Mouse (Mus musculus): ENCODE measurements around the gene 2010005H15Rik. TPM values are rescaled to one million over a fixed set of nuclear protein-coding genes. Genes with fewer than 3 reads are reported as not detected.
"Not testable (repeated sequence)": the region's sequence is repeated elsewhere in the genome, so short reads cannot be mapped to it uniquely, and the experiment has no call there.

2010005H15Rik gene
- polyA plus RNA-seq (2014; fragmentation: Nextera tagmentation; extraction: Ambion mirVana) = not detected in 2 replicates

GRCm38 (mm10) chr16:36221168-36221567 is at the start of gene 2010005H15Rik:
Gene 2010005H15Rik (plus strand): TSS chr16:36221468.
- not testable (repeated sequence) for H3K36me3 ChIP-seq (ENCODE audit: control insufficient read depth, insufficient read depth, low read length); H3K4me3 ChIP-seq (ENCODE audit: low read depth, low read length); H3K27me3 ChIP-seq (ENCODE audit: control insufficient read depth, insufficient read depth, low read length); ATAC-seq (ENCODE audit: insufficient read depth, low FRiP score, low TSS enrichment); H3K4me2 ChIP-seq (ENCODE audit: low read depth); DNase-seq (ENCODE audit: low spot score); H3K9ac ChIP-seq (ENCODE audit: low read length); H3K9me3 ChIP-seq (ENCODE audit: control insufficient read depth, low read length); H3K27ac ChIP-seq (ENCODE audit: low read depth, low read length); H3K4me1 ChIP-seq (ENCODE audit: control insufficient read depth, insufficient read depth, low read length)
- 88% methylated on average over 7 of the region's 7 CpGs for WGBS

DNA sequence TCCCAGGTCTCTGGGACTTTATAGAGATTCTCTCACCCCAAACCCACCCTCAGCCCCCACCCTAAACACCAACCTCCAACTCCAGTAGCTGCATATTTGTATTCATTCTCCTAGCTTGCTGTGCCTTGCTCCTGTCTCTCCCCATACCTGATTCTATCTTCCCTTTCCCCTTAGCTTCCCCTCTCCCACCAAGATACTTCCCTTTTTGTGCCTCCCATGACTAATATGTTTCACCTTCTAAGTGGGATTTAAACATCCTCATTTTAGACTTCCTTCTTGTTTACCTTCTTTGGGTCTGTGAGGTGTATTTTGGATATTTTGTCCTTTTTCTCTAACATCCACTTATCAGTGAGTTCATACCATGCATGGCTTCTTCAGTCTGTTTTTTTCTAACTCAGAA is 45.2 kb upstream of the 2010005H15Rik start:
- Histone ChIP-seq H3K4me1 (ENCODE audit: control insufficient read depth, insufficient read depth, low read length) (no peaks in the 10 kb centered on the region), H3K27ac (ENCODE audit: low read depth, low read length) (no peak overlapping the region)
- ATAC-seq (ENCODE audit: insufficient read depth, low FRiP score, low TSS enrichment) = no peak

GRCm38 (mm10) chr16:36179910-36180309 is 41.4 kb upstream of the 2010005H15Rik start:
- H3K9ac ChIP-seq (ENCODE audit: low read length) = no peak overlapping the region
- ATAC-seq (ENCODE audit: insufficient read depth, low FRiP score, low TSS enrichment) = no peak
- WGBS = 89% methylated on average over 2 of the region's 2 CpGs
- no peaks in the 10 kb centered on the region for H3K36me3 ChIP-seq (ENCODE audit: control insufficient read depth, insufficient read depth, low read length)
- H3K9me3 ChIP-seq (ENCODE audit: control insufficient read depth, low read length) = no peaks in the 10 kb centered on the region
- no peaks in the 10 kb centered on the region for H3K27me3 ChIP-seq (ENCODE audit: control insufficient read depth, insufficient read depth, low read length)
- no peaks in the 10 kb centered on the region for H3K4me1 ChIP-seq (ENCODE audit: control insufficient read depth, insufficient read depth, low read length)
- H3K4me2 ChIP-seq (ENCODE audit: low read depth) = no peak overlapping the region
- H3K4me3 ChIP-seq (ENCODE audit: low read depth, low read length) = no peak overlapping the region
- DNase-seq (ENCODE audit: low spot score) = no peak
- no peak overlapping the region for H3K27ac ChIP-seq (ENCODE audit: low read depth, low read length)

More for the DNA sequence above, 45.2 kb upstream of the 2010005H15Rik start:
- H3K9ac ChIP-seq (ENCODE audit: low read length) = no peak overlapping the region
- no peak for DNase-seq (ENCODE audit: low spot score)
- no peak overlapping the region for H3K4me2 ChIP-seq (ENCODE audit: low read depth)
- H3K27me3 ChIP-seq (ENCODE audit: control insufficient read depth, insufficient read depth, low read length) = no peaks in the 10 kb centered on the region
- no peaks in the 10 kb centered on the region for H3K9me3 ChIP-seq (ENCODE audit: control insufficient read depth, low read length)
- H3K36me3 ChIP-seq (ENCODE audit: control insufficient read depth, insufficient read depth, low read length) = no peaks in the 10 kb centered on the region
- no peak overlapping the region for H3K4me3 ChIP-seq (ENCODE audit: low read depth, low read length)

DNA sequence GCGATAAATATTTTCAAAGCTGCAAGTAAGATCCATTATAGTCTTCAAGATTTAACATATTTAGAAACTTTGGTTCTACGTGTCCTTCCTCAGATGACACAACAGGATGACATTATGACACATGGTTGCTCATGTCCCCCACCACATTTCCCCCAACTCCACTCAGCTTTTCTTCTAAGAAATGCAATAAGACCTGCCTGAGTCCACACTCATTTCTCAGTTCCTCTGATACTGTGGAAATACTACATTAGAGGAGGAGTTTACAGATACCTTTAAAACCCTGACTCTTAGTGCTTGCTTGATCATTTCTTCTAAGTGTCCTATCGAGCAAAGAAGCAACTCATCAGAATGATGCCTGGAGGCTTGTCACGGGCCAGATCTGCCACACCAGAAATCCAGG is 37.4 kb upstream of the 2010005H15Rik start, which contains the start of gene Gm5483:
Gene Gm5483 (plus strand): TSS at position 301 of the 400 bp plus-strand sequence.
- WGBS = 83% methylated on average over 4 of the region's 4 CpGs
- not testable (repeated sequence) for ATAC-seq (ENCODE audit: insufficient read depth, low FRiP score, low TSS enrichment)

DNA sequence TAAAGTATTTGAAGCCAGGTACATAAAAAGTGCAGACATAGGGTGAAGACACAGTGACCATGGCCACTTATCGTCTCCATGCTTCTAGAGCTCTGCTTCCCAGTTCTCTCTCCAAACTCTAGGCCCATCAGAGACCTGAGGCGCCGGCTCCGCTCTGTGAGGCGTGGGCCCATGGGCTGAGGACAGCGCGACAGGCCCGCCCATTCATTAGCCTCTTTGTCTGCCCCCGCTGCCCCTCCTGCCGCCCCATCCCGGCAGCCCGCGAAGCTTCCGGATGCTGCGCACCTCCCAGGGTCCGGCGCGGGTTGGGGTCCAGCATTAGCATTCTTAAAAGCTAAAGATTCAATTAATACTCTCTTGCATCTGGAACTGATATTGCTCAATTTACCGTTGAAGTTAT is 22.0 kb upstream of the 2010005H15Rik start:
- Histone ChIP-seq H3K4me3 (ENCODE audit: low read depth, low read length) (no peak overlapping the region), H3K4me2 (ENCODE audit: low read depth) (peak overlapping the region; percentile 20; the same call in 1 of the 2 replicates), H3K4me1 (ENCODE audit: control insufficient read depth, insufficient read depth, low read length) (no peaks in the 10 kb centered on the region), H3K36me3 (ENCODE audit: control insufficient read depth, insufficient read depth, low read length) (no peaks in the 10 kb centered on the region), H3K27ac (ENCODE audit: low read depth, low read length) (no peak overlapping the region), H3K9ac (ENCODE audit: low read length) (no peak overlapping the region), H3K27me3 (ENCODE audit: control insufficient read depth, insufficient read depth, low read length) (no peaks in the 10 kb centered on the region), H3K9me3 (ENCODE audit: control insufficient read depth, low read length) (no peaks in the 10 kb centered on the region)
- peak; percentile 60; the same call in 1 of the 2 replicates for ATAC-seq (ENCODE audit: insufficient read depth, low FRiP score, low TSS enrichment)
- peak; percentile 17 for DNase-seq (ENCODE audit: low spot score)
- WGBS = 54% methylated on average over 19 of the region's 19 CpGs

More for the DNA sequence above, 37.4 kb upstream of the 2010005H15Rik start, which contains the start of gene Gm5483:
- H3K4me3 ChIP-seq (ENCODE audit: low read depth, low read length); H3K9me3 ChIP-seq (ENCODE audit: control insufficient read depth, low read length); H3K4me1 ChIP-seq (ENCODE audit: control insufficient read depth, insufficient read depth, low read length); H3K4me2 ChIP-seq (ENCODE audit: low read depth); DNase-seq (ENCODE audit: low spot score); H3K27me3 ChIP-seq (ENCODE audit: control insufficient read depth, insufficient read depth, low read length); H3K27ac ChIP-seq (ENCODE audit: low read depth, low read length); H3K36me3 ChIP-seq (ENCODE audit: control insufficient read depth, insufficient read depth, low read length); H3K9ac ChIP-seq (ENCODE audit: low read length): not testable (repeated sequence)

DNA sequence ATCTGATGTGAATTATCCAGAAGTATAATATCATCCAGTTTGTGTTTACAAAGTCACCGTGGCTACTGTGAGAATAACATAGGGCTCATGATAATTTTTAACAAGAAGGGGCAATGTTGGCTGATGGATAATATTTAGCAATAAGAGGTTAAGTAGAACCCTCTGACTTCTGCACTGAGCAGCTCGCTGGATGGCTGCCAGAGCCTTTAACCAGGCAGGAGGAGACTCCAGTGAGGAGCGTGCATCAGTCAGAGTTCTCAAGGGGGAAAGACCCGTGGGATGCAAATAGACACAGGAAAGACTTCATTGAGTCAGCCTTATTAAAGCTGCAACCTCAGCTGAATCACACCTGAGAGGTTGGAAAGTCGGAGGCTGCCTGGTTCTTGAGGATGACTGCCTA is 17.4 kb upstream of the 2010005H15Rik start:
- Histone ChIP-seq H3K36me3 (ENCODE audit: control insufficient read depth, insufficient read depth, low read length) (no peaks in the 10 kb centered on the region), H3K4me3 (ENCODE audit: low read depth, low read length) (no peak overlapping the region), H3K9me3 (ENCODE audit: control insufficient read depth, low read length) (no peaks in the 10 kb centered on the region), H3K9ac (ENCODE audit: low read length) (no peak overlapping the region), H3K4me1 (ENCODE audit: control insufficient read depth, insufficient read depth, low read length) (no peaks in the 10 kb centered on the region), H3K4me2 (ENCODE audit: low read depth) (no peak overlapping the region), H3K27me3 (ENCODE audit: control insufficient read depth, insufficient read depth, low read length) (no peaks in the 10 kb centered on the region), H3K27ac (ENCODE audit: low read depth, low read length) (no peak overlapping the region)
- 84% methylated on average over 5 of the region's 5 CpGs for WGBS
- ATAC-seq (ENCODE audit: insufficient read depth, low FRiP score, low TSS enrichment) (no peak), DNase-seq (ENCODE audit: low spot score) (no peak)

DNA sequence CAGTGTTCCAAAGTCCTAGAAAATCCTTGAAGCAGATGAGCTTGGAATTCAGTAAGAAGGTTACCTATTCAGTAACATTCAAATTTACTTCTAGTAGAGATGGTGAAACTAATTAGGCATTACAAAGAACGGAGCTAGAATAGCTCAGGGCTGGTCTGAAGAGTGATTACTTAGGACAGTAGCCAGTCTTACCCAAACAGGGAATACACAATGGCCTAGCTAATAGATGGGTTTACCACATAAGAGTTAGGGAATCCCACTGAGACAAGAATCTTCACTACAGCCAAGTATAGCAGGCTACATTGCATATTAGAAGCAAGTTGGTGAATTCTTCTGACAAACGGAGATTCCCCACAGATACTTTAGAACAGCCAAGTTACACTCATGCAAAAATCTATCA is 15.6 kb upstream of the 2010005H15Rik start:
- DNase-seq (ENCODE audit: low spot score); H3K4me1 ChIP-seq (ENCODE audit: control insufficient read depth, insufficient read depth, low read length); H3K36me3 ChIP-seq (ENCODE audit: control insufficient read depth, insufficient read depth, low read length); H3K9ac ChIP-seq (ENCODE audit: low read length); H3K4me2 ChIP-seq (ENCODE audit: low read depth); H3K27ac ChIP-seq (ENCODE audit: low read depth, low read length); H3K4me3 ChIP-seq (ENCODE audit: low read depth, low read length); ATAC-seq (ENCODE audit: insufficient read depth, low FRiP score, low TSS enrichment); H3K9me3 ChIP-seq (ENCODE audit: control insufficient read depth, low read length); H3K27me3 ChIP-seq (ENCODE audit: control insufficient read depth, insufficient read depth, low read length): not testable (repeated sequence)
- WGBS = 38% methylated on average over 2 of the region's 2 CpGs

GRCm38 (mm10) chr16:36209967-36210453 is 11.3 kb upstream of the 2010005H15Rik start, which contains the start of gene Gm5416:
Gene Gm5416 (plus strand): TSS chr16:36210403.
- WGBS = 84% methylated on average over 2 of the region's 2 CpGs
- DNase-seq (ENCODE audit: low spot score) (no peak), ATAC-seq (ENCODE audit: insufficient read depth, low FRiP score, low TSS enrichment) (no peak)
- H3K4me3 ChIP-seq (ENCODE audit: low read depth, low read length) = no peak within 1 kb of the TSS
- no peaks in the 10 kb centered on the region for H3K4me1 ChIP-seq (ENCODE audit: control insufficient read depth, insufficient read depth, low read length)
- H3K27ac ChIP-seq (ENCODE audit: low read depth, low read length) = no peak within 1 kb of the TSS
- H3K4me2 ChIP-seq (ENCODE audit: low read depth) = no peak within 1 kb of the TSS
- no peaks in the 10 kb centered on the region for H3K9me3 ChIP-seq (ENCODE audit: control insufficient read depth, low read length)
- no peaks in the 10 kb centered on the region for H3K27me3 ChIP-seq (ENCODE audit: control insufficient read depth, insufficient read depth, low read length)
- H3K36me3 ChIP-seq (ENCODE audit: control insufficient read depth, insufficient read depth, low read length) = no peaks in the 10 kb centered on the region
- H3K9ac ChIP-seq (ENCODE audit: low read length) = no peak within 1 kb of the TSS

- H3K27ac ChIP-seq (ENCODE audit: low read depth, low read length); H3K27me3 ChIP-seq (ENCODE audit: control insufficient read depth, insufficient read depth, low read length); H3K9ac ChIP-seq (ENCODE audit: low read length); H3K4me3 ChIP-seq (ENCODE audit: low read depth, low read length); DNase-seq (ENCODE audit: low spot score); H3K9me3 ChIP-seq (ENCODE audit: control insufficient read depth, low read length); H3K4me1 ChIP-seq (ENCODE audit: control insufficient read depth, insufficient read depth, low read length); ATAC-seq (ENCODE audit: insufficient read depth, low FRiP score, low TSS enrichment); H3K4me2 ChIP-seq (ENCODE audit: low read depth); H3K36me3 ChIP-seq (ENCODE audit: control insufficient read depth, insufficient read depth, low read length): not testable (repeated sequence)
These were observed 39.3 kb downstream of the 2010005H15Rik start for GRCm38 (mm10) chr16:36260585-36260984.

Data from neural tube, embryonic 11.5 days (tissue).